Mouse (Mus musculus) spleen, adult 2 months (tissue): Measurements from ENCODE around the gene Gm4881.

Source experiments
- CTCF ChIP-seq: fragments of 200-500 bp; IDR thresholded peaks from 2 replicates; pipeline ENCODE4 v1.5.1; 2011; ENCODE audit warnings: mild to moderate bottlenecking, inconsistent platforms; ENCODE audit not compliant: insufficient read depth, insufficient read length, insufficient replicate concordance; ENCODE audit errors: extremely low read depth
- POLR2A ChIP-seq: fragments of 200-500 bp; IDR thresholded peaks from 2 replicates; pipeline ENCODE4 v1.6.1; 2011; ENCODE audit warnings: low read depth, low read length, inconsistent platforms

DNA sequence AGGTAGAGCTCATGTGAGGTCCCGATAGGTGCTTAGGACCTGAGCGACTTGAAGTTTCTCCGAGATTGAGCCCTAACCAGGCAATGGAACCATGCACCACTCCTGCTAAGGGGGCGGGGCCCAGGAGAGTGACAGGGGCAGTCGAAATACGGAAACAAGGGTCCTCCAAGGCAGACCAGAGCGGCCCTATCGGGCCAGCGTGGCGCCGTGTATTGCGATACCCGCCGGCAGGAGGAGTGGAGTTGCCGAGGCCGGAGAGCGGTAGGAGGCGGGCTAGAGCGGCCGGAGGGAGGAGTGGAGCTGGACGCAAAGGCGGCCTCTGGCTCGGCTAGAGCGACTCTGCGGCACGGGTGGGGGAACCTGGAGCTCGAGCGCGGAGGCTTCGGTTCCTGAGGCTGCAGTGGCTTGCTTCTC is 40.2 kb downstream of the Gm4881 start:
- TF ChIP-seq CTCF (0 out of 2 replicates have a peak, but pooled peaks have one; percentile 3), POLR2A (peak; percentile 84)
